Mouse (Mus musculus): ENCODE results near the gene Mzt1.

The Mzt1 gene

DNA sequence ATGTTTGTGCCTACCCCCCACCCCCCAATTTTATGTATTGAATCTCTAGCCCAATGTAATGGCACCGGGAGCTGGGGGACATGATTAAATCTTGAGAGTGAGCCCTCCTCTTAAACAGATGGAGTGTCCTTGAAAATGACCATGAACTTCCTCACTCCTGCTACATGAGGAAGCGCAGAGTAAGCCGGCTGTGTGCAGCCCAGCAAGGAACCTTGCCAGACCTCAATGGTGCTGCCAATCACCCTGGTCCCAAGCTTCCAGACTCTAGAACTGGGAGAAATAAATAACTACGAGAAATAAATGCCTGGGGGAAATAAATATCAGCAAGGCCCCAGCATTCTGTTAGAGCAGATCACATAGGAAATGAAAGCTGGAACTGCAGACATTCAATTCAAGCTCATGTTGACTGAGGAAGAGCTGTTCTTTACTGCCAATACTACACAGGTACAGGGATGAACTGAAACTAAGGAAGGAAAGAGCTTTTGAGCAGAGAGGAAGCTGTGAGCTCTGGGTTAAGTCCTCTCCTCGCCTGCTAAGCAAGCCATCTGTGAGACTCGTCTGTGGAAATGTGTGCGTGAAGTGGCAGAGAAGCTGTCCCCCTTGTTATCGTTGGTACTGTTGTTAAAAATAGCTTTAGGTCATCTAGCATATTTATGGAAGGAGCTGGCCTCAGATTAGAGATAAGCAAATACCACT is 35.6 kb downstream of the Mzt1 start:
- no peak for DNase-seq

DNA sequence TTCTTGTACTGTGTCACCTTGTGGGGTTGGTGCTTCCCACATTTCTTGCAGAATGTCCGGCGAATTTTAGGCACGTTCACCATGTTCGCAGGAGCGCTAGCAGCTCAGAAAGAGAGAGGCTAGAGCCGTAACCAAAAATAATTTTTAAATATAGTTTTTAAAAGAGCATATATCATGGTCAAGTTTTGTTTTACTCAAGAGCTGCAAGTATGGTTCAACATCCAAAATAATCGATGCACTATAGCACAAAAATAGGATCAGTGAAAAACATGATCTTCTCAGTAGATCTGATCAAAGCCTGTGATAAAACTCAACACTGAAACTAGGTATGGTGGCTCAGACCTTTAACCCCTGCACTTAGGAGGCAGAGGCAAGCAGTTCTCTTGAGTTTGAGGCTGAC is 51.7 kb downstream of the Mzt1 start, which contains the start of gene Rpl36a-ps1:
Rpl36a-ps1 (minus strand) TSS at position 101 of the 400 bp plus-strand sequence.
- no peak for DNase-seq

DNA sequence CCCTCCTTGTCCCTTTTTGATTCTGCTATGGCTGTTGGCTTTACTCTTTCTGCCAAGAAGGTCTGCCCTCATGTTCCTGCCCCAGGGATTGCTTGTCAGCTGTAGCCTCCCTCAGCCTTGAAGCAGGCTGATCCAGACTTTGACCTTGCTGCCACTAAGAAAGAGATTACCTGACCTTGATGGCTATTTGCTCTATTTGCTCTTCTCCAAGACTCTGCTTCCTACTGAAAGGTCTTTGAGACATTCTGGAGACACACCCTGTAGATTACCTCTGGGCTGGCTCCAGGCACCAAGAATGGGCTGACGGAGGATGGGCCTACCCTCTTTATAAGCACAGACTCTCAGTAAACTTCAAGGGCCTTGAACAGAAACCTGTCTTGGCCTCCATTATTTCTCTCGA is 53.5 kb downstream of the Mzt1 start:
- no peak for DNase-seq

DNA sequence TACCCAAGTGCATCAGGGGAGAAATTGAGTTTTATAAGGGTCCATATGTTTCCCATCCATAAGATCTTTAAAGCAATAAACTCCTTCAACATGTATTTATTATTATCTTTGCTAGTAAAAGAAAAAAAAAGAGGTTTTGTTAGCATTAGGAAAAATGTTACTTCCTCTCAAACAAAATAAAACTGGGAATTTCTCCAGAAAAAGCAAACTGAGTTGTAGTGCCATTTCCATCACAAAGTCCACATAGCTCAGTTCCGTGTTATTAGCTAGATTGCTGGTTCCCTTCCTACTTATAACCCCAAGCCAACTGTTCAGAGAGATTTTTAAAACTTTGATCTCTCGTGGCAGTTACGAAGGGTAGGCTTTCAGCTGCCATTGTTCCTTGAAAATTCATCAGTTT is 55.3 kb downstream of the Mzt1 start:
- no peak for DNase-seq

DNA sequence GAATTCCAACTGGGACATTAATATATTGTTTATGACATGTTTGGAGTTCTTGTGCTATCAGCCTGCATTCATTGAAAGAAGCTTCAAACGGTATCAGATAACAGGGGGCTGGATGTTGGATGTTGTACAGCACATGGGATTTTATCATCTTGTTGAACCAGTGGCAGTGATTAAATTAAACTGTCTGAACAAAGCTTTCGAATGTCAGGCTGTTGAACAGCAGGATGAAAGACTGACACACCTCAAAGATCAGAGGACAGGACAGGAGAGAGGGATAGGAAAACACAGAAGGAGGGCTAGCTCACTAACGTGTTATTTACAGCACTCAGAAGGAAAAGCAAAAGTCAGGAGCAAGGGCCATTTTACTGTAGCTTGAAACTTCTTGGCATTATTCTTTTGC is 56.1 kb downstream of the Mzt1 start:
- DNase-seq: no peak

Data from embryo, embryonic 11 days (tissue).